Mouse (Mus musculus) hindbrain, embryonic 14.5 days (tissue): ENCODE results near the gene Cracr2a. TPM values are rescaled to one million over a fixed set of nuclear protein-coding genes. Genes with fewer than 3 reads are reported as not detected.
A peak's percentile ranks its signal among the peaks of the same experiment; 100 is the strongest.

ENCODE experiments used
- ATAC-seq: fragments of 200-750 bp; cut with Nextera tagmentation; 2 replicates; pipeline ENCODE4 v1.8.0; 2017; ENCODE audit warnings: moderate number of reproducible peaks, mild to moderate bottlenecking, moderate TSS enrichment, moderate library complexity; ENCODE audit not compliant: low FRiP score
- DNase-seq: peaks from one replicate; pipeline ENCODE4 v3.0.0-alpha.2; 2015; ENCODE audit warnings: low spot score
- H3K27ac ChIP-seq: fragments of 300-500 bp; sonication (generic); 2 replicates; pipeline ENCODE4 v1.5.1; 2014; ENCODE audit warnings: mild to moderate bottlenecking, moderate library complexity
- H3K27me3 ChIP-seq: fragments of 300-500 bp; sonication (generic); 2 replicates; pipeline ENCODE4 v1.6.1; 2014; ENCODE audit warnings: mild to moderate bottlenecking, low read length, mixed read lengths; ENCODE audit not compliant: control insufficient read depth, insufficient read depth
- H3K36me3 ChIP-seq: fragments of 300-500 bp; sonication (generic); replicated peaks from 2 replicates; pipeline ENCODE4 v1.6.1; 2014; ENCODE audit not compliant: control insufficient read depth, insufficient read depth
- H3K4me1 ChIP-seq: fragments of 300-500 bp; sonication (generic); replicated peaks from 2 replicates; pipeline ENCODE4 v1.6.1; 2014; ENCODE audit warnings: antibody characterized with exemption, low read length, mixed read lengths; ENCODE audit not compliant: control insufficient read depth, insufficient read depth
- H3K4me2 ChIP-seq: fragments of 300-500 bp; sonication (generic); replicated peaks from 2 replicates; pipeline ENCODE4 v1.6.1; 2014; ENCODE audit warnings: mild to moderate bottlenecking, moderate library complexity
- H3K4me3 ChIP-seq: fragments of 300-500 bp; sonication (generic); replicated peaks from 2 replicates; pipeline ENCODE4 v1.5.1; 2014; ENCODE audit warnings: mild to moderate bottlenecking, low read length
- H3K9ac ChIP-seq: fragments of 300-500 bp; sonication (generic); 2 replicates; pipeline ENCODE4 v1.6.1; 2014
- H3K9me3 ChIP-seq: fragments of 300-500 bp; sonication (generic); 2 replicates; pipeline ENCODE4 v1.6.1; 2016; ENCODE audit warnings: low read length; ENCODE audit not compliant: control insufficient read depth
- WGBS: fragments of 180-500 bp; shearing (Covaris S2); extraction: QIAGEN DNeasy Blood & Tissue Kit; methylation state at CpG from one replicate; pipeline ENCODE4 v1.1.7; 2014; 5-methylcytosine and 5-hydroxymethylcytosine counted together
- polyA plus RNA-seq: library from polyadenylated mRNA; unstranded; fragments of >200 nt; fragmentation: Nextera tagmentation; extraction: Ambion mirVana; gene quantifications from 2 replicates; pipeline ENCODE4 v1.2.1, GENCODE M21; 2014

Cracr2a gene
- polyA plus RNA-seq, 1 experiment from 2014 or later = 0.43 TPM

DNA sequence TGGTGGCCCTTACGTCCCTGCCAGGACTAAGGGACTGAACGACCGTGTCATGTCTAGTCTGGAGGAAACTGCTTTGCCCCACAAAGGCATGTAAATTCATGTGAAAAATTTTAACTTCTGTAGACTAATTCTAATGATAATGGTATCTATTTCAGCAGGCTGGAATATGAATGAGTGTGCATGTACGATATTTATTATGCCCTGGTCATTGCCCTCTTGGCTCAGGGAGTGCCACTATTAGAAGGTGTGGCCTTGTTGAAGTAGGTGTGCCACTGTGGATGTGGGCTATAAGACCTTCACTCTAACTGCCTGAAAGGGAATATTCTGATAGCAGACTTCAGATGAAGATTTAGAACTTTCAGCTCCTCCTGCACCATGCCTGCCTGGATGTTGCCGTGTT lies 28.8 kb upstream of the Cracr2a start:
- Histone ChIP-seq H3K27ac (no peak overlapping the region), H3K27me3 (no peaks in the 10 kb centered on the region), H3K9ac (no peak overlapping the region), H3K4me2 (no peak overlapping the region), H3K36me3 (no peaks in the 10 kb centered on the region), H3K4me1 (no peaks in the 10 kb centered on the region), H3K4me3 (no peak overlapping the region), H3K9me3 (no peaks in the 10 kb centered on the region)
- ATAC-seq (no peak), DNase-seq (no peak)
- WGBS = 84% methylated on average over 5 of the region's 5 CpGs

DNA sequence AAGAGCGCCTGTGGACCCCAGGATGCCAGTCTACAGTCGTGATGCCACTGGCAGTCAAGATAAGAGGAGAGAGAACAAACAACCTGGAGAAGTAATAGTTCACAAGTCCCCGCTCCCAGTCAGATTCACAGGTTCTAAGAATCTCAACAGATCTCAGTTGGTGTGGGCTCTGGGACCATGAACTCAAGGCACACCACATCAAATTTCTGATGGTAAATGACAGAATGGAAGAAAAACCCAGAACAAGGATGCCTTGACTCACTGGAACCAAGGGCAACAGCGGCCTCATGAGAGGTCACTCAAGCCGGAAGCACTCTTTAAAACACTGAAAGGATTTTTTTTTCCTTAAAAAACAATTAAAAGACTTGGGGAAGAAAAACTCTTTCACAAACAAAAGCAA lies 27.4 kb upstream of the Cracr2a start:
- no peaks in the 10 kb centered on the region for H3K4me1 ChIP-seq

DNA sequence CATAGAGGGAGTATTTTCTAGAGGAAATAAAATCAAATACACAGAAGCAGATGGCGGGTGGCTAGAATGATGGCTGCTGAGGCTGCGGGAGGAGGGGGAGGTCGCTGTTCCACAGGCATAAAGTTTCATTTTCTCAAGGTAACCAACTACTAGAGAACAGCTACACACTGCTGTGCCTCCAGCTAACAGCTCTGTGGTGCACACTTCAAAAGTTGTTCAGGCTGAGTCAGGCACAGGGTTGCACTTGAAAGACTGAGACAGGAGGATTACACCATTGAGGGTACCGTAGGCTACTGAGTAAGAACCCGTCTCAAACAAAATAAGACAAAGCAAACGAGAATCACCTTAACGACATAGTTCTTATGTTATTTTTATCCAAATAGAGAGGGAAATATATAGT lies 24.1 kb upstream of the Cracr2a start:
- ATAC-seq (no peak), DNase-seq (no peak)
- 90% methylated on average over 7 of the region's 7 CpGs for WGBS
- H3K4me3 ChIP-seq = no peak overlapping the region
- no peaks in the 10 kb centered on the region for H3K4me1 ChIP-seq
- no peaks in the 10 kb centered on the region for H3K9me3 ChIP-seq
- no peaks in the 10 kb centered on the region for H3K36me3 ChIP-seq
- no peak overlapping the region for H3K4me2 ChIP-seq
- no peak overlapping the region for H3K9ac ChIP-seq
- H3K27ac ChIP-seq = no peak overlapping the region
- H3K27me3 ChIP-seq = no peaks in the 10 kb centered on the region

More for the DNA sequence above, 27.4 kb upstream of the Cracr2a start:
- Histone ChIP-seq H3K27me3 (no peaks in the 10 kb centered on the region), H3K9me3 (no peaks in the 10 kb centered on the region), H3K27ac (no peak overlapping the region), H3K36me3 (no peaks in the 10 kb centered on the region), H3K4me3 (no peak overlapping the region), H3K4me2 (no peak overlapping the region), H3K9ac (no peak overlapping the region)
- 81% methylated on average over 5 of the region's 5 CpGs for WGBS
- ATAC-seq (no peak), DNase-seq (no peak)

DNA sequence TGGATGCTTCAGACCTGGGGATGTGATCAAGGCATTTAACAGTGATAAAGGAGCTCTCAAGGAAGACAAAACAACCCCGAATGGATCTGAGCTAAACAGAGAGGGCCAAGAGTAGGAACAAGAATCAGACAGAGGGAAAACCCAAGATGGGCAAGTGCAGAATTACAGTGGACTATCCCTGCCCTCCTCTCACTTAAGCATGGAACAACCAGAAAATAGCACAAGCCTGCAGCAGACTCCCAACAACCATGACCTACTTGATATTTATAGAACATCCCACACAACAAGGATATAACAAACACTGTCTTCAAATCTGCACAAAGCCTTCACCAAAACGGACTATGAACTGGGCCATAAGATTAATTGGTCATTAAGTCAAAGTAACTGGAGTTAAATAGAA lies 23.0 kb upstream of the Cracr2a start:
- WGBS = 69% methylated on average over 2 of the region's 2 CpGs
- H3K4me3 ChIP-seq = no peak overlapping the region
- no peak for ATAC-seq

DNA sequence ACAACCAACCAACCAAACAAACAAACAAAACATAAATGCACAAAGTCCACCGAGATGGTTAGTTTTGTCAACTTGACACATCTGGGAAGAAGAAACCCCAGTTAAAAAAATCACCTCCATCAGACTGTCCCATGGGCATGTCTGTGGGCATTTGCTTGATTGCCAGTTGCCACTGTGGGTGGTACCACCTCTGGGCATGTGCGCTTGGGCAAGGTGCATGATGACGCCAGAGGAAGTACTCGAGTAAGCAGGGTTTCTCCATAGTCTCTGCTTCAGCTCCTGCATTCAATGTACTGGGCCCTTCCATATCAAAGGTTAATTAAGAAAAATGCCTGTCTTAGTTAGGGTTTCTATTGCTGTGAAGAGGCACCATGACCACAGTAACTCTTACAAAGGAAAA lies 21.9 kb upstream of the Cracr2a start:
- H3K36me3 ChIP-seq = no peaks in the 10 kb centered on the region
- WGBS = 89% methylated on average over 4 of the region's 4 CpGs
- ATAC-seq = no peak

More for the DNA sequence above, 23.0 kb upstream of the Cracr2a start:
- Histone ChIP-seq H3K36me3 (no peaks in the 10 kb centered on the region), H3K9me3 (no peaks in the 10 kb centered on the region), H3K4me2 (no peak overlapping the region), H3K9ac (no peak overlapping the region), H3K27ac (no peak overlapping the region), H3K27me3 (no peaks in the 10 kb centered on the region), H3K4me1 (no peaks in the 10 kb centered on the region)
- DNase-seq = no peak

GRCm38 (mm10) chr6:127539659-127540058 lies 21.5 kb upstream of the Cracr2a start:
- Histone ChIP-seq H3K36me3 (no peaks in the 10 kb centered on the region), H3K27me3 (no peaks in the 10 kb centered on the region), H3K4me3 (no peak overlapping the region), H3K9ac (no peak overlapping the region), H3K4me1 (no peaks in the 10 kb centered on the region), H3K9me3 (no peaks in the 10 kb centered on the region), H3K27ac (no peak overlapping the region), H3K4me2 (no peak overlapping the region)
- ATAC-seq = no peak
- 83% methylated on average over 5 of the region's 5 CpGs for WGBS
- no peak for DNase-seq

More for the DNA sequence above, 21.9 kb upstream of the Cracr2a start:
- H3K4me3 ChIP-seq = no peak overlapping the region
- no peak overlapping the region for H3K9ac ChIP-seq
- H3K9me3 ChIP-seq = no peaks in the 10 kb centered on the region
- H3K27ac ChIP-seq = no peak overlapping the region
- H3K4me1 ChIP-seq = no peaks in the 10 kb centered on the region
- H3K27me3 ChIP-seq = no peaks in the 10 kb centered on the region
- H3K4me2 ChIP-seq = no peak overlapping the region
- DNase-seq = no peak

DNA sequence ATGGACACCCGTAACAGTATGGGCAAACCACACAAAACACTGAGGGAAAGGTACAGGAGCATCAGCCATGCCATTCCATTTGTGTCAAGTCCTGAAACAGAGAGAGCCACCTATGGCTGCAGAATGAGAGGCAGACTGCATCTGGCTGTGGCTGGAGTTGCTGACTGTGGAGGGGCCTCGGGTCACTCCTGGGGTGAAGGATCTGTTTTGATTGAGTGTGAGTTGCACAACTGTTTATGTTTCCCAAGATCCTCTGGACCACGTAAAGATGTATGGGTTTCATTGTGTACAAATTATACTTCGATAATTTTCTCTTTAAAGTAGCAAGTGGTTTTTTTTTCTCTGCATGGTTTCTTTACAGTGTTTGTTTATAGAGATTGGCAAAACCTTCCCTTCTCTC lies 20.6 kb upstream of the Cracr2a start:
- 81% methylated on average over 4 of the region's 4 CpGs for WGBS
- ATAC-seq = no peak
- no peak for DNase-seq
- Histone ChIP-seq H3K4me3 (no peak overlapping the region), H3K4me2 (no peak overlapping the region), H3K4me1 (no peaks in the 10 kb centered on the region), H3K36me3 (no peaks in the 10 kb centered on the region), H3K9me3 (no peaks in the 10 kb centered on the region), H3K27me3 (no peaks in the 10 kb centered on the region), H3K9ac (no peak overlapping the region), H3K27ac (no peak overlapping the region)

DNA sequence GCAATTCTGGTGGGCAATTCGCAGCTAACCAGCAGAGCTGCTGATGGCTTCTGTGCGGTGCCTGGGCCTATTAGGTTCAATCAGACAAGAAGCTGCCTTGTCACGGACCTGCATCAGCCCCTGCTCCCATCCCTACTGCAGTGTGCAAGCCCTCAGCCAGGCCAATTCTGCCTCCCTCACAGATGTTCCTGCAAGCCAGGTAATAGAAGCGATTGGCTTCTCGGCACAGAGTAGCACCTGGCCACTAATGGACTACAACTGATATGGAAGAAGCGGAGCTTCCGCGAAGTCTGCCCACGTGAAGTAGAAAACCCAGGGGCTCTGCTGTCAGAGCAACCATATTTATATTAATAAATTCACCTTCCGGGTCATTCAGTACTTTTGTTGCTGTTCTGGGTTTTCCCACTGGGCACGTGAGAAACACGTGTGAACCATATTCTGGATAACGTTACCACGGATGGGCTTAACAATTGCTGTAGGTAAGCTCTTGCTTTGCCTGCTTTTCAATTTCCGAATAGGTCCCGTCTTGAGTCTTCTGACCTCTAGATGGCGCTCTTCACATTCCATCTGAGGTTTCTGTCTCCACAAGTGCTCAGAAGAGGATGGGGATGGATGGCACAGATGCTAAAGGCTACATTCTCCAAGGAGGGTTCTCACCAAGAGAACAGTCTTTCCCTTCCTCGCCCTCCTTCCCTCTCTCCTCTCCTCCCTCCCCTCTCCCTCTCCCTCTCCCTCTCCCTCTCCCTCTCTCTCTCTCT lies 19.3 kb upstream of the Cracr2a start:
- H3K36me3 ChIP-seq = no peaks in the 10 kb centered on the region
- H3K4me2 ChIP-seq = no peak overlapping the region
- ATAC-seq (peak; percentile 80), DNase-seq (peak; percentile 93)
- no peak overlapping the region for H3K27ac ChIP-seq
- H3K9ac ChIP-seq = no peak overlapping the region
- 0 out of 2 replicates have a peak, but pooled peaks cover 4% of the 10 kb centered on the region for H3K4me1 ChIP-seq
- WGBS = 33% methylated on average over 18 of the region's 18 CpGs
- no peaks in the 10 kb centered on the region for H3K9me3 ChIP-seq
- no peaks in the 10 kb centered on the region for H3K27me3 ChIP-seq
- H3K4me3 ChIP-seq = no peak overlapping the region

- no peaks in the 10 kb centered on the region; the same call in 1 of the 2 replicates for H3K27me3 ChIP-seq
- no peak for DNase-seq
- H3K9me3 ChIP-seq = no peaks in the 10 kb centered on the region
- H3K27ac ChIP-seq = no peak overlapping the region
- WGBS = 70% methylated on average over 4 of the region's 4 CpGs
- ATAC-seq = no peak
- H3K36me3 ChIP-seq = no peaks in the 10 kb centered on the region
- H3K4me2 ChIP-seq = no peak overlapping the region
- peaks cover 9% of the 10 kb centered on the region; the same call in 1 of the 2 replicates for H3K4me1 ChIP-seq
- H3K4me3 ChIP-seq = no peak overlapping the region
- H3K9ac ChIP-seq = no peak overlapping the region
These were observed 14.5 kb upstream of the Cracr2a start for GRCm38 (mm10) chr6:127546676-127547075.
